Mouse (Mus musculus) heart, embryonic 13.5 days (tissue): Measurements from ENCODE around the gene Ccdc171. TPM values are rescaled to one million over a fixed set of nuclear protein-coding genes. Genes with fewer than 3 reads are reported as not detected.
"Not testable (repeated sequence)": the region's sequence is repeated elsewhere in the genome, so short reads cannot be mapped to it uniquely, and the experiment has no call there.

ENCODE experiments used
- ATAC-seq: fragments of 200-750 bp; cut with Nextera tagmentation; 2 replicates; pipeline ENCODE4 v1.8.0; 2017; ENCODE audit warnings: moderate TSS enrichment; ENCODE audit not compliant: insufficient number of reproducible peaks, low FRiP score, low TSS enrichment; ENCODE audit errors: extremely low read depth
- H3K27ac ChIP-seq: fragments of 300-500 bp; sonication (generic); replicated peaks from 2 replicates; pipeline ENCODE4 v1.5.1; 2015; ENCODE audit warnings: moderate library complexity, mild to moderate bottlenecking, inconsistent platforms
- H3K27me3 ChIP-seq: fragments of 300-500 bp; sonication (generic); replicated peaks from 2 replicates; pipeline ENCODE4 v1.6.1; 2015; ENCODE audit warnings: mild to moderate bottlenecking, inconsistent platforms
- H3K36me3 ChIP-seq: fragments of 300-500 bp; sonication (generic); 2 replicates; pipeline ENCODE4 v1.6.1; 2015; ENCODE audit warnings: mild to moderate bottlenecking, inconsistent platforms
- H3K4me1 ChIP-seq: fragments of 300-500 bp; sonication (generic); 2 replicates; pipeline ENCODE4 v1.6.1; 2015; ENCODE audit warnings: inconsistent platforms
- H3K4me2 ChIP-seq: fragments of 300-500 bp; sonication (generic); 2 replicates; pipeline ENCODE4 v1.6.1; 2015; ENCODE audit warnings: inconsistent platforms, mild to moderate bottlenecking, moderate library complexity
- H3K4me3 ChIP-seq: fragments of 300-500 bp; sonication (generic); 2 replicates; pipeline ENCODE4 v1.5.1; 2015; ENCODE audit warnings: moderate library complexity, mild to moderate bottlenecking, inconsistent platforms
- H3K9ac ChIP-seq: fragments of 300-500 bp; sonication (generic); 2 replicates; pipeline ENCODE4 v1.6.1; 2015; ENCODE audit warnings: inconsistent platforms, mild to moderate bottlenecking, moderate library complexity
- H3K9me3 ChIP-seq: fragments of 300-500 bp; sonication (generic); 2 replicates; pipeline ENCODE4 v1.6.1; 2016; ENCODE audit warnings: inconsistent platforms
- WGBS: fragments of 180-500 bp; shearing (Covaris S2); methylation state at CpG from one replicate; pipeline ENCODE4 v1.1.7; 2015; ENCODE audit warnings: mixed read lengths; 5-methylcytosine and 5-hydroxymethylcytosine counted together
- polyA plus RNA-seq: library from polyadenylated mRNA; unstranded; fragments of >200 nt; fragmentation: Nextera tagmentation; extraction: Ambion mirVana; gene quantifications from 2 replicates; pipeline ENCODE4 v1.2.1, GENCODE M21; 2015

Gene Ccdc171
- polyA plus RNA-seq, 1 experiment from 2014 or later = 2.3 TPM

DNA sequence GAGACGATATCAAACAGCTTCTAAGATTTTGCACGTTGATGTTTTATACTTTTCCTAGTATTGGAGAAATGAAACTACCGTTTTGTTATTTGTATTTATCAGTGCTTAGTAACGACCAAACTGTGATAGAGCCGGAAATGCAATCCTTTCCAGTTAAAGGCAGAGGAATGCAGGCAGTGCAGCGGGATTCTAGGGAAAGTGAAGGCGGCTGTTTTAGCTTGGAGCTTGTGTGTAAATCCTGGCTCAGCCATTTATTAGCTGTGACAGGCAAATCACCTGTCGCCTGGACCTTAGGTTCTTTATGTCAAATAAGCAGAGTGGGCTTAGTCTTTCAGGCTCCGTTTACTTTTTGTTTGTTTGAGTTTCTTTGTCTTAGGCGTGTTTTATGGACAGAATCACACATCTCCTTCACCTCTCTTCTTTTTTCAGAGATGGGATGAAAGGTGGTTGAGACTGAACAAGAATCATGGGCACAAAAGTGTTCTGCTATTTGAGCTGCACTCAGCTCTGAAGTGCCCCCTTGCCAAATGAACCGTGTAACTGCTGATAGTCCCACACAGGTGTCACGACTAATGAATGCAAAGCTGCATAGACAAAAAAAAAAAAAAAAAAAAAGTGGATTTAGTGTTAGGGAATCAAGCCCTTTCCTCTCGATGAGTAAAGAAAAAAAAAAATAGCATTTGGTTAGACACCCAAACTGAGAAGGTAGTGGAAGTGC, 1.1 kb downstream of the Ccdc171 start:
- peak overlapping the region; percentile 72 for H3K4me3 ChIP-seq
- 8% methylated on average over 13 of the region's 13 CpGs for WGBS
- no peaks in the 10 kb centered on the region for H3K27me3 ChIP-seq
- peaks cover 12% of the 10 kb centered on the region for H3K4me1 ChIP-seq
- H3K36me3 ChIP-seq = no peaks in the 10 kb centered on the region
- peak overlapping the region; percentile 81 for H3K9ac ChIP-seq
- H3K9me3 ChIP-seq = peaks cover 4% of the 10 kb centered on the region; the same call in 1 of the 2 replicates
- no peak for ATAC-seq
- peak overlapping the region; percentile 77; the same call in 1 of the 2 replicates for H3K27ac ChIP-seq
- H3K4me2 ChIP-seq = peak overlapping the region; percentile 83

DNA sequence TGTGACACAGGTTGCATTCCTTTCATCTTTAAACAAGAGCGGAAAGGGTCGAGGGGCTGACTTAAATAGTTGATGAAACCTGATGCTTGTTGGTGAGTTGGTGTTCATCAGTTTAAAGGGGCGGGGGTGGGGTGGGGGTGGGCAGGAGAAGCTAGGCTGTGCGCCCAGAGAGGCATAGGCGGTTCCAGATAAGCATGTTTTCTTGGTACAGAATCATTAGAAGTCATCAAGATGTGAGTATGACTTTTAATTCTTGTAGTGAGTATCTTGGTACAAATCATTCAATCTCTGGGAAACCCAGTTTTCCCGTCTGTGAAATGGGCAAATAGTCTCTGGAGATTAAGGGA, 1.6 kb downstream of the Ccdc171 start:
- Histone ChIP-seq H3K27ac (no peak overlapping the region), H3K27me3 (no peaks in the 10 kb centered on the region), H3K4me1 (peaks cover 12% of the 10 kb centered on the region), H3K4me3 (no peak overlapping the region), H3K9me3 (peaks cover 4% of the 10 kb centered on the region; the same call in 1 of the 2 replicates), H3K9ac (no peak overlapping the region), H3K4me2 (peak overlapping the region; percentile 83; the same call in 1 of the 2 replicates), H3K36me3 (no peaks in the 10 kb centered on the region)
- WGBS = 54% methylated on average over 6 of the region's 6 CpGs
- no peak for ATAC-seq

DNA sequence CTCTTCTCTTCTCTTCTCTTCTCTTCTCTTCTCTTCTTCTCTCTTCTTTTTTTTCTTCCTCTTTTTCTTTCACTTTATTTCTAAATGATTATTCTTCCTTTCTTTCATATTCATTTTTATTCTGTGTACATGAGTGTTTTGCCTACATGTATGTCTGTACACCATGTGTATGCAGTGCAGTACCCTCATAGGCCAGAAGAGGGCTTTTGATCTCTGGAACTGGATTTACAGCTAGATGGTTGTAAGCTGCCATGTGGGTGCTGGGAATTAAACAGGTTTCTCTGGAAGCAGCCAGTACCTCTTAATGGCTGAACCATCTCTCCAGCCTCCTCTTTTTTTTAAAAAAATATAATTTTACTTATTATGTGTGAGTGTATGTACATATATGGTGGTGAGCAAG, 2.6 kb downstream of the Ccdc171 start:
- ATAC-seq = no peak
- no peaks in the 10 kb centered on the region for H3K36me3 ChIP-seq
- H3K4me3 ChIP-seq = no peak overlapping the region
- no peaks in the 10 kb centered on the region for H3K27me3 ChIP-seq
- peaks cover 4% of the 10 kb centered on the region; the same call in 1 of the 2 replicates for H3K9me3 ChIP-seq
- H3K4me1 ChIP-seq = peaks cover 12% of the 10 kb centered on the region
- H3K27ac ChIP-seq = no peak overlapping the region
- H3K9ac ChIP-seq = no peak overlapping the region
- H3K4me2 ChIP-seq = no peak overlapping the region

DNA sequence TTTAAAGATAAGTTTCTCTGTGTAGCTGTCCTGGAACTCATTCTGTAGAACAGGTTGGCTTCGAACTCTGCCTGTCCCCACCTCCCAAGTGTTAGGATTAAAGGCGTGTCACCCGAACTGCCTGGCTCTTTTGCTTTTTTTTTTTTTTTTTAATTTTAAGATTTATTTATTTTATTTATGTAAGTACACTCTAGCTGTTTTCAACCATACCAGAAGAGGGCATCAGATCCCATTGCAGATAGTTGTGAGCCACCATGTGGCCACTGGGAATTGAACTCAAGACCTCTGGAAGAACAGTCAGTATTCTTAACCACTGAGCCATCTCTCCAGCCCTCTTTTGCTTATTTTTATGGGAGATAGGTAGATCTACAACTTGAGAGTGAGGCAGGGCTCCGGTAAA, 4.7 kb downstream of the Ccdc171 start:
- not testable (repeated sequence) for ATAC-seq, H3K4me3 ChIP-seq, H3K9me3 ChIP-seq, H3K4me1 ChIP-seq, H3K9ac ChIP-seq, H3K36me3 ChIP-seq, H3K4me2 ChIP-seq, H3K27me3 ChIP-seq, H3K27ac ChIP-seq
- 93% methylated on average over 4 of the region's 4 CpGs for WGBS

DNA sequence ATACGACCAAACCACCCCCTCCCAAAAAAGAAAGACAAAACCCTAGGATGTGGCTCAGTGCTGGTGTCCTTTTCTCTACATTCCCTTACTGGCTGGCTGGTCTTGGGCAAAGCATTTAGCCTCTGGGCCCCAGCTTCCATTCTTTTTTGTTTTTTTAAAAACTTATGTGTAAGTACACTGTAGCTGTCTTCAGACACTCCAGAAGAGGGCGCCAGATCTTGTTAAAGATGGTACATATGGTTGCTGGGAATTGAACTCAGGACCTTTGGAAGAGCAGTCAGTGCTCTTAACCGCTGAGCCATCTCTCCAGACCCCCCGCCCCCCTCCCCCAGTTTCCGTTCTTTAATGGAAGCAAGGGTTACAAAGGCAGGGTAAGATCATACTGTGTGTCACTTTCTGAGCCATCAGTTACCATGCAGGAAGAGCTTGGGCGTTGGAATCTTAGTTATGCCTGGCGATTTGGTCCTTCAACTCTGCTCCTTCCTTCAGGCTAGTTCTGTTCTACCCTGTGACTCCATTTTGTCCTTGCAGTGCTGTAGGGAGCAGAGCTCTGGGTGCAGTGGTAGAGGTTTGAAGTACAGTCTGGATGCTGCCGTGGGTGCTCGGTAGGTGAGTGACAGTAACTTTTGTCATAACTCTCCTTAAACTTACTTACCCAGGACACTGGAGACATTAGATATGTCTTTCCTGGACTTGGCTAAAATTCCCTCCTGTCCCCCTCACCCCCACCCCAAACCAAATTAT, 8.0 kb downstream of the Ccdc171 start:
- Histone ChIP-seq H3K36me3 (no peaks in the 10 kb centered on the region), H3K27ac (no peak overlapping the region), H3K27me3 (no peaks in the 10 kb centered on the region), H3K9me3 (no peaks in the 10 kb centered on the region), H3K9ac (no peak overlapping the region), H3K4me1 (no peaks in the 10 kb centered on the region), H3K4me2 (no peak overlapping the region), H3K4me3 (no peak overlapping the region)
- no peak for ATAC-seq
- WGBS = 77% methylated on average over 9 of the region's 9 CpGs

DNA sequence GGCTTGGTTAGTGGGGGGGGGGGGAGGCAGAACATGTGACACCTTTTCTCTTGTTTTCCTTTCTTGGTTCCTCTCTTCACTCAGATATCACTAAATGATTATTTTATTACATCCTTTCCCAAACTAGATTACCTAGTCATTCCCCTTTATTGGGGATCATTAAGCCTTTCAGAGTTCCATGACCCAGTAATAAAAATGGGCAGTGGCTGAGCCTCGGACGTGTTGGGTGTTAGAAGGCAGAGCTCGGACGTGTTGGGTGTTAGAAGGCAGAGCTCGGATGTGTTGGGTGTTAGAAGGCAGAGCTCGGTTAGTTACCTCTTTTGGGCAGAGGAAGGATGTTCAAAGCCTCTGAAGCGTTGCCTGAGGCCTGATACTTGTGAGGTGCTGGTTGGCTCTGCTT, 8.7 kb downstream of the Ccdc171 start:
- no peaks in the 10 kb centered on the region for H3K27me3 ChIP-seq
- no peak overlapping the region for H3K27ac ChIP-seq
- no peaks in the 10 kb centered on the region for H3K36me3 ChIP-seq
- WGBS = 59% methylated on average over 7 of the region's 7 CpGs
- no peak overlapping the region for H3K4me3 ChIP-seq
- no peak overlapping the region for H3K4me2 ChIP-seq
- ATAC-seq = no peak
- no peaks in the 10 kb centered on the region for H3K4me1 ChIP-seq
- no peaks in the 10 kb centered on the region for H3K9me3 ChIP-seq
- H3K9ac ChIP-seq = no peak overlapping the region

DNA sequence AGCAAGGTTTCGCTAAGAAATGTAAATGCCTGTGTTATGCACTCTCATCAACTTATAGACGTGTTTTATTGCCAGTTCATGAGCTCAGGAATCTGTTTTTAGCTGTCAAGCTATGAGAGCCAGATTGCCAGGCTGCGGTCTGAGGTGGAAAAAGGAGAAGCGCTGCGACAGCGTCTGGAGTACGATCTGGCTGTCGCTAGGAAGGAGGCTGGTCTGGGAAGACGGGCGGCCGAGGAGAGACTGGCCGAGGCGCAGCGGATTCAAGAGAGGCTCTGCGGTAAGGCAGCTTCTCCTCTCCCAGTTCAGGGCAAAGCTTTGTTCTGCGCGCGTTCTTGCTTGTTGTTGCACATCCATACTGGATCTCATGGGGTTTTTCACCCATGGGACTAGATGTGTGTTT, 24.2 kb downstream of the Ccdc171 start:
- Histone ChIP-seq H3K27me3 (no peaks in the 10 kb centered on the region), H3K9me3 (no peaks in the 10 kb centered on the region), H3K27ac (no peak overlapping the region), H3K4me2 (peak overlapping the region; percentile 49), H3K4me1 (0 out of 2 replicates have a peak, but pooled peaks cover 5% of the 10 kb centered on the region), H3K36me3 (peaks cover 3% of the 10 kb centered on the region; the same call in 1 of the 2 replicates), H3K9ac (no peak overlapping the region), H3K4me3 (0 out of 2 replicates have a peak overlapping the region, but pooled peaks have one; percentile 4)
- no peak for ATAC-seq
- WGBS = 32% methylated on average over 18 of the region's 18 CpGs

DNA sequence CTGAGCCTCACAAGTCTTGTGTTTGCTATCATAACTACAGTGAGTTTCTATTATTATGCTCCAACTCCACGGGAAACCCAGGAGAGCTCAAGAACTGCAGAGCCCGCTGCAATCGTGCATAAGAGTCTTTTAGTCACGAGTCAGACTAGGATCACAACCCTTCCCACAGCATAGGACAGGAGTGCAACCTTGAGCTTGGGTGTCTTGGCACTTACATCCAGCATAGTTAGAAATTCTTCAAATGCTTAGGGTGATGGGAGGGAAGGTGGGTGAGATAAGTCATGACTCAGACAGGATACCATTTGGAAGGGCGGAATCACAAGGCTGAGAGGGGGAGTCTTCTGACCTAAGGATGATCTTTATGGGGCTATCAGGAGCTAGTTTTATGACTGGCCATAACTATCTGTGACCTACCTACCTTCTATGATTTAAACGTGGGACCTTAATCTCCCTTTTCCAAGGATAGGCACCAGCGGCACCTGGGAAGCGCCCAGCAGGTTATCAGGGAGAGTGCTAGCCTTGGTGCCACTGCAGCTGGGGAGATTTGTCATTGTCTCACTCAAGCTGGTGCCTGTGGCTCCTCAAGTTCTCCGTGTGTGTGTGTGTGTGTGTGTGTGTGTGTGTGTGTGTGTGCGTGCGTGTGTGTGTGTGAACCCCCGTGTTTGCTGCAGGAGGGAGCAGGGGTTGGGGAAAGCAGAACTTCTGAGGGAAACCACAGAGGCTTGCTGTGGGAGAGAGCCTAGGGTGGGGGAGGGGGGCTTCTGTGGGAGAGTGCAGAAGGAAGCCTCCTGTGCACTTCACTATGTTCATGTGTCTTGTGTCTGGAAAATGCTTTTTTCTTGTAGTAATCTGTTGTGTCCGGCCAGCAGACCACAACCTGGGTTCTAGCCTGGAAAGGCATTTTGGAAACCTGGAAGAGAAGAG, 42.1 kb downstream of the Ccdc171 start:
- no peaks in the 10 kb centered on the region for H3K27me3 ChIP-seq
- no peaks in the 10 kb centered on the region for H3K9me3 ChIP-seq
- H3K4me1 ChIP-seq = peaks cover 16% of the 10 kb centered on the region
- WGBS = 15% methylated on average over 13 of the region's 13 CpGs
- no peak overlapping the region for H3K27ac ChIP-seq
- 0 out of 2 replicates have a peak overlapping the region, but pooled peaks have one; percentile 37 for H3K9ac ChIP-seq
- no peaks in the 10 kb centered on the region for H3K36me3 ChIP-seq
- H3K4me3 ChIP-seq = peak overlapping the region; percentile 33
- peak overlapping the region; percentile 65 for H3K4me2 ChIP-seq
- ATAC-seq = no peak

DNA sequence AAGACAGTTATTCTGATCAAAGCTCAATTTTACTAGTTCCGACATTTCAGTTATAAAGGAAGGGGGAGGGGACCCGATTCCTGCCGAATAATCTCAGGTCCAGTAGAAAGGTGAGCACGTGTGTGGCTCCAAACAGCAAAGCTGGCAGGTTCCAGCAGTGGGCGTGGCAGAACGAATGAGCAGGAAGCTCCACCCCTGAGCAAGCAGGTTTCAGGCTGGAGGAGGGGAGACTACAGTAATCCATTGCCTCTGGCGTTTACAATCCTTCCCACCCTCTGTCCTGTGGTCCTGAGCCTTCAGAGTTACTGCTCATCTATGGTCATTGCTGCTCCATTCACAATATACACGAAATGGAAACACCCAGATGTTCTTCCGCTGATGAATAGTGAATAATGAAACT, 42.8 kb downstream of the Ccdc171 start:
- H3K4me2 ChIP-seq = peak overlapping the region; percentile 65
- ATAC-seq = not testable (repeated sequence)
- 6% methylated on average over 9 of the region's 9 CpGs for WGBS

DNA sequence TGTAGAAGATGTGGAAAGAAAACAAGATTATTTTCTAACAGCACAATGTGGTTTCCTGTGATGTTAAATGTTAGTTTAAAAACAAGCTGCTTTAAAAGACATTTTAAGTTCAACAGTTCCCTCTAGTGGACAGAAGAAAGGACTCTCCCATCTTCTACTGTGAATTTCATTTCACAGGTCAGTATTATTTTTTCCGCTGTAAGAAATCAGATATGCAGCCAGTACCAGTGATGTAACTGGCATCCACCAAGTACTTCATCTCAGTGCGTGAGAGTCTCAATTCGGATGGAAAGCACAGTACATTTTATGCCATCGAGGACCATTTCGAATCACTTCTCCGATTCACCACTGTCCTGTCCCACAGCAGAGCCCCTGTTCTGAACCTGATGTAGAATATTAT, 45.2 kb downstream of the Ccdc171 start:
- ATAC-seq = no peak

More for the DNA sequence above, 42.8 kb downstream of the Ccdc171 start:
- peak overlapping the region; percentile 33 for H3K4me3 ChIP-seq
- not testable (repeated sequence) for H3K36me3 ChIP-seq, H3K9me3 ChIP-seq, H3K27me3 ChIP-seq, H3K27ac ChIP-seq
- peaks cover 16% of the 10 kb centered on the region for H3K4me1 ChIP-seq
- H3K9ac ChIP-seq = peak overlapping the region; percentile 24; the same call in 1 of the 2 replicates

DNA sequence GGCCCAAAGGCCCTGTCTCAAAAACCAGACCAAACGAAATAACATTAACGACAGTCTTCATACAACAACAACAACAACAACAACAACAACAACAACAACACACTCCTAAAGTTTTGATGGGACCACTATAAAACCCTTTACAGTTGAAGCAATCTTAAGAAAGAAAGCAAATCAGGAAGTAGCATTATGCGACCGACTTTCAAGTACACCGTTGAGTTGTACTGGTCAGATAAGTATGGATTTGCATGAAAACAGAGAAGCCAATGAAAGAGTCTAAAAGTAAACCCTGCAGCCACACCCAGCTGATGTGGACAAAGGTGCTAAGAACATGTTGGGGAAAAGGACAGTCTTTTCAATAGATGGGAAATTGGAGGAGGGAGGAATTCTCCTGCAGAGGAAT, 45.7 kb downstream of the Ccdc171 start:
- H3K4me2 ChIP-seq = no peak overlapping the region

More for the DNA sequence above, 45.2 kb downstream of the Ccdc171 start:
- no peaks in the 10 kb centered on the region for H3K36me3 ChIP-seq
- H3K27ac ChIP-seq = no peak overlapping the region
- H3K27me3 ChIP-seq = no peaks in the 10 kb centered on the region
- H3K4me2 ChIP-seq = no peak overlapping the region
- H3K9me3 ChIP-seq = no peaks in the 10 kb centered on the region
- no peak overlapping the region for H3K4me3 ChIP-seq
- WGBS = 54% methylated on average over 6 of the region's 6 CpGs
- peaks cover 16% of the 10 kb centered on the region for H3K4me1 ChIP-seq
- H3K9ac ChIP-seq = no peak overlapping the region

More for the DNA sequence above, 45.7 kb downstream of the Ccdc171 start:
- no peaks in the 10 kb centered on the region for H3K27me3 ChIP-seq
- no peaks in the 10 kb centered on the region for H3K9me3 ChIP-seq
- no peak overlapping the region for H3K9ac ChIP-seq
- WGBS = 89% methylated on average over 5 of the region's 5 CpGs
- no peak overlapping the region for H3K27ac ChIP-seq
- H3K4me1 ChIP-seq = peaks cover 17% of the 10 kb centered on the region
- H3K4me3 ChIP-seq = no peak overlapping the region
- no peaks in the 10 kb centered on the region for H3K36me3 ChIP-seq
- no peak for ATAC-seq
